In genomic region chr12:8676341-8676740, GRCm38 (mm10) we compare ENCODE assay signal across 9 mouse cellular contexts. TPM values are rescaled to one million over a fixed set of nuclear protein-coding genes. Genes with fewer than 3 reads are reported as not detected.
DNase-seq lines count a peak whose midpoint lies in the region; ATAC-seq and TF ChIP-seq lines count a peak whose summit lies in the region.
"Had no signal": no experiment of that assay in that cellular context is flagged by ENCODE, and none has a peak within 500 bp of the region (broad histone marks: within the 10 kb centered on the region; RNA-seq: fewer than 3 reads in every experiment).

No protein-coding gene starts in this region.

- peaks cover 22% of the 10 kb centered on the region for H3K4me1 ChIP-seq in heart, embryonic 10.5 days
- peaks cover 28% of the 10 kb centered on the region for H3K4me1 ChIP-seq in G1E (ENCODE audit: insufficient read depth, low read depth, low read length)
- peaks cover 22% of the 10 kb centered on the region for H3K4me1 ChIP-seq in hindbrain, embryonic 14.5 days (replicated peaks; ENCODE audit: control insufficient read depth, insufficient read depth, low read length)
- H3K4me1 ChIP-seq in midbrain, embryonic 10.5 days = peaks cover 30% of the 10 kb centered on the region

- no peak for ATAC-seq in G1E (ENCODE audit: extremely low read depth, insufficient number of reproducible peaks, low FRiP score, poor library complexity, severe bottlenecking)
- no peak for ATAC-seq in hindbrain, embryonic 14.5 days (ENCODE audit: low FRiP score)
- no peak for ATAC-seq in monocyte, adult 5-6 weeks (replicated peaks; ENCODE audit: insufficient number of reproducible peaks, low FRiP score, low TSS enrichment, poor library complexity, severe bottlenecking)

- no peaks in the 10 kb centered on the region for H3K27me3 ChIP-seq in heart, embryonic 10.5 days (ENCODE audit: insufficient read depth, poor library complexity, severe bottlenecking)
- H3K27me3 ChIP-seq in G1E (ENCODE audit: insufficient read depth, low read length) = no peaks in the 10 kb centered on the region
- H3K27me3 ChIP-seq in hindbrain, embryonic 14.5 days (ENCODE audit: control insufficient read depth, insufficient read depth, low read length) = no peaks in the 10 kb centered on the region
- no peaks in the 10 kb centered on the region for H3K27me3 ChIP-seq in midbrain, embryonic 10.5 days (ENCODE audit: low read depth, poor library complexity, severe bottlenecking)

- intact Hi-C loops in heart, postnatal 10 days (cut with DNase I) = loop anchor here (10.0 kb wide), 1 partner anchor 898 kb away; the partner anchor contains the start of gene Osr1
- intact Hi-C loops in left cerebral cortex, postnatal 4 days (cut with DNase I) = no loop called here

- no peak for DNase-seq in heart, embryonic 10.5 days (ENCODE audit: low spot score)
- DNase-seq in heart, postnatal 10 days = no peak
- no peak for DNase-seq in G1E (ENCODE audit: low spot score)
- DNase-seq in hindbrain, embryonic 14.5 days (ENCODE audit: low spot score) = no peak
- no peak for DNase-seq in midbrain, embryonic 10.5 days (ENCODE audit: low spot score)
- no peak for DNase-seq in gastrocnemius, adult 8-10 months (ENCODE audit: low spot score in 2 of 2)
- no peak for DNase-seq in left cerebral cortex, postnatal 4 days
- DNase-seq: adrenal gland, postnatal 10 days had no signal

- WGBS in heart, embryonic 10.5 days = 81% methylated on average over 6 of the region's 6 CpGs
- 74% methylated on average over 6 of the region's 6 CpGs for WGBS in hindbrain, embryonic 14.5 days
- WGBS in midbrain, embryonic 10.5 days = 86% methylated on average over 6 of the region's 6 CpGs

- peak overlapping the region; percentile 95; the same call in 1 of the 2 replicates for H3K4me3 ChIP-seq in heart, embryonic 10.5 days
- H3K4me3 ChIP-seq in G1E (ENCODE audit: low read depth, low read length) = peak overlapping the region; percentile 54; the same call in 1 of the 2 replicates
- H3K4me3 ChIP-seq in hindbrain, embryonic 14.5 days (replicated peaks; ENCODE audit: low read length) = no peak overlapping the region; the same call in 1 of the 2 replicates
- H3K4me3 ChIP-seq in midbrain, embryonic 10.5 days = peak overlapping the region; percentile 96

- no peak overlapping the region for H3K27ac ChIP-seq in heart, embryonic 10.5 days
- H3K27ac ChIP-seq in hindbrain, embryonic 14.5 days = no peak overlapping the region
- H3K27ac ChIP-seq in midbrain, embryonic 10.5 days (replicated peaks) = no peak overlapping the region

- H3K9ac ChIP-seq in hindbrain, embryonic 14.5 days = 0 out of 2 replicates have a peak overlapping the region, but pooled peaks have one; percentile 28

- TF ChIP-seq CTCF in G1E (IDR thresholded peaks at IDR 0.05; ENCODE audit: low read depth, low read length) = no peak

- peak overlapping the region; percentile 93 for H3K4me2 ChIP-seq in hindbrain, embryonic 14.5 days (replicated peaks)

- peaks cover 12% of the 10 kb centered on the region; the same call in 1 of the 2 replicates for H3K36me3 ChIP-seq in heart, embryonic 10.5 days
- H3K36me3 ChIP-seq in G1E (replicated peaks) = peaks cover 19% of the 10 kb centered on the region
- 0 out of 2 replicates have a peak, but pooled peaks cover 5% of the 10 kb centered on the region for H3K36me3 ChIP-seq in hindbrain, embryonic 14.5 days (replicated peaks; ENCODE audit: control insufficient read depth, insufficient read depth)
- peaks cover 42% of the 10 kb centered on the region for H3K36me3 ChIP-seq in midbrain, embryonic 10.5 days

- no peaks in the 10 kb centered on the region for H3K9me3 ChIP-seq in heart, embryonic 10.5 days
- no peaks in the 10 kb centered on the region for H3K9me3 ChIP-seq in G1E (replicated peaks)
- H3K9me3 ChIP-seq in hindbrain, embryonic 14.5 days (ENCODE audit: control insufficient read depth, low read length) = no peaks in the 10 kb centered on the region
- peaks cover 1% of the 10 kb centered on the region; the same call in 1 of the 2 replicates for H3K9me3 ChIP-seq in midbrain, embryonic 10.5 days (replicated peaks)

RNA-seq across cellular contexts. Expression of gene Pum2, which starts 2.4 kb away (rescaled TPM):
- polyA plus RNA-seq in heart, embryonic 10.5 days (2016; fragmentation: Nextera tagmentation; extraction: Ambion mirVana) = 37.3 and 42.5 TPM in 2 replicates
- total RNA-seq in heart, postnatal 10 days (2021) = 100 to 1,000 TPM; 136 to 147 TPM
- total RNA-seq in G1E (2014; fragmentation: Nextera tagmentation) (178 and 191 TPM in 2 replicates), G1E (2017) (151 and 172 TPM in 2 replicates)
- polyA plus RNA-seq in G1E (2012) = 51.3 and 72.9 TPM in 2 replicates
- polyA plus RNA-seq in hindbrain, embryonic 14.5 days (2014; fragmentation: Nextera tagmentation; extraction: Ambion mirVana) = 64.9 and 68.6 TPM in 2 replicates
- 67.4 TPM in 2 replicates for polyA plus RNA-seq in midbrain, embryonic 10.5 days (2016; fragmentation: Nextera tagmentation; extraction: Ambion mirVana)
- total RNA-seq in monocyte, adult 5-6 weeks (2017) = 129 to 201 TPM (median 138 TPM) in 3 replicates
- 10 to 100 TPM; 80.0 to 94.9 (median 88.2) TPM for total RNA-seq in gastrocnemius, adult 8-10 months (2022)
- 100 to 1,000 TPM; 183 to 192 TPM for total RNA-seq in left cerebral cortex, postnatal 4 days (2021)
